Mouse (Mus musculus) testis, postnatal 10 days (tissue): ENCODE data around the gene Fbxw10.

Experiments
- DNase-seq: peaks from one replicate; pipeline ENCODE4 v3.0.0; 2021; ENCODE audit warnings: low spot score

Gene Fbxw10

GRCm38 (mm10) chr11:62844562-62844961 lies 2.3 kb upstream of the Fbxw10 start:
- DNase-seq, result no peak

DNA sequence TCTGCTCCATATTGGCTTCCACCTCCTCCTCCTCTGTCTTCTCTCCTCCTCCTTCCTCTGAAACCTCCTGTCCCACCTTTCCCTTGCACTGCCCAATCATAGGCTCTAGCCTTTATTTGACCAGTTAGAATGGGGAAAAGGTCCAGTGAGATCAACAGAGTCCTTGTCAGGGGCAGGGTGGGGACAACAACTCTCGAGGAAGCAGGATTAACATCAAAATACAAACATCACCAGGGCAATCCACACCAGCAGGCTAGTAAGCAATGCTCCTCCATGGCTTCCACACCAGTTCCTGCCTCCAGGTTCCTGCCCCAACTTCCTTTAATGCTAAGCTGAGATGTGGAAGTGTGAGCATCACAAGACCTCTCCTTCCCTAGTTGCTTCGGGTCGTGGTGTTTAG lies 1.1 kb upstream of the Fbxw10 start:
- no peak for DNase-seq

- DNase-seq, result no peak
Observed at GRCm38 (mm10) chr11:62847655-62848191, 854 bp downstream of the Fbxw10 start.

DNA sequence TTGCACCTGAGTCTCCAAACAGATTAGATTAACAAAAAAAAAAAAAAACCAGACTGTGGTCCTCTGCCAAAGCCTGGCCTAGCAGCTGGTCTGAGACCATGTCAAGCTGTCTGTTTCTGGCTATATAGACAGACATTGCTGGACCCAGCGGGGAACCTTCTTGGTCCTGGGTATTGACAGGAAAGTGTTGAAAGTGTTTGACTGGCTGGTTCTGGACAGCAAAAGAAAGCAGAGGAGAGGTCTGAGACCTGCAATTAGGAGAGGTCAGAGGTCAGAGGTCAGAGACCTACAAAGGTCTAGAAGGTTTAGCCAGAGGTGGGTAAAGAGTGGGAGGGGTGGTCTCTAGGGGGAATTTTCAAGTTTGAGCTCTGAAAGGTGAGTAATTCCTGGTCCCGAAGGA lies 1.4 kb downstream of the Fbxw10 start:
- DNase-seq, result no peak

- no peak for DNase-seq
Observed at GRCm38 (mm10) chr11:62851199-62851598, 4.3 kb downstream of the Fbxw10 start.

GRCm38 (mm10) chr11:62853334-62853733 lies 6.5 kb downstream of the Fbxw10 start:
- DNase-seq, result no peak

- DNase-seq, result no peak
Observed at GRCm38 (mm10) chr11:62865562-62865961, 18.7 kb downstream of the Fbxw10 start.

DNA sequence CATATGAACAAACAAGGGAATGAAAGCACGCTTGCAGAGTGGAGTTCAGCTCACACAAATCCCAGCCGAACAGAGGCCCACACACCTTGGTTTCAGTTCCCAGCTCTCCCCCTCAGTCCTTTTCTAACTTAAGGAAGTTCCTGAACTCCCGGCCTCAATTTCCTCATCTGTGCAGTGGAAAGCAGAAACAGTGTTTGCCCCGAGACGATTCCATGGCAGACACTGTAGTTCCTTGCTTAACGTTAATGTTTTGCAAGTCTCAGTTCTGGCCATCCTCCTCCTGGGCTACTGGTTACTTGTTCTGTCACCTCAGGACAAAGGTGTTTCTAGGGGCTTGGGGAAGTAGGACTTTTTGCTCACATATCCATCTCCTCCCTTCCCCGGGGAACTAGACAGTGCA lies 19.8 kb downstream of the Fbxw10 start:
- no peak for DNase-seq

DNA sequence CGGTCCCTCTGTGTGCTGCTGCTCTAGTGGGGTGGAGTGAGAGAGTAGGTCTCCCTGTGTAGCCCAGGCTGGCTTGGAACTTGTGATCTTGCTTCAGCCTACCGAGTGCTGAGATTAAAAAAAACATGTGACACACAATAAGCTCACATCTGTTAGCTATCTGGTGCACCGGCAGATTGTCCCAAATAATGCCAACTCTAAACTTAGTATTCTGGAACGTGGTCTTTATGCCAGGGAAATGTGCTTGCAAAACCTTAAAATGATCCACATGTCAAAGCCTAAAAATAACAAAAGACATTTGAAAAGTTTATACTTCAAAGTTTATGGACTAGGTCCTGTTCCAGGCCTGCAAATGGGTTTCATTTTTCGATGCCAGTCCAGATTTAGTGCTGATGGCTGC lies 22.3 kb downstream of the Fbxw10 start:
- no peak for DNase-seq

DNA sequence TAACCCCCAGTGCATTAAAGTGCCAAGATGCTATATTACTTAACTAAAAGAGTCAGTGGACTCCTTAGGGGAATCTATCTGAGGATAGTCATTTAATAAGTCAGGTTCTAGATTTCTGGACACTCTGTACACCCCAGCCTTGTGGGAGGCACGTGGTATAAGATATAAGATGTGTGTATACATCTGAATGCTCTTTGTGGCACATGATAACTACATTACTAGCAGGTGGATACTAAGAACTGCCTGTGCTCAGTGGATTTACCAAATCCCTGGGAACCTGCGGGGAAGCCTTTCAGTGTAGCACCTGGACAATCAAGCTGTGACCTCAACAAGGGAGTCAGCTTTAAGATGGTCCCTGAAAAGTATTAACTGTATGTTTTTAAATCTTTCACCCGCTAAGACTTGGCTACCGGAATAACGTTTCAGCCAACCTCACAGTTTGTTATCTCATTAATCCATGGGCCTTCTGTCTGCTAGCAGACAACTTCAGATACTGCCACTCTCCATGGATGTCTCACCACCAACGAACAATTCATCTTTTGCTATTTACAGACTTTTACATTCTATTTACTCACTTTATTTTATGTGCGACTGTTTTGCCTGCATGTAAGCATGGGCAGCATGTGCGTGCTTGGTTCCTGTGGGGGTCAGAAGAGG lies 23.0 kb downstream of the Fbxw10 start:
- DNase-seq, result no peak

DNA sequence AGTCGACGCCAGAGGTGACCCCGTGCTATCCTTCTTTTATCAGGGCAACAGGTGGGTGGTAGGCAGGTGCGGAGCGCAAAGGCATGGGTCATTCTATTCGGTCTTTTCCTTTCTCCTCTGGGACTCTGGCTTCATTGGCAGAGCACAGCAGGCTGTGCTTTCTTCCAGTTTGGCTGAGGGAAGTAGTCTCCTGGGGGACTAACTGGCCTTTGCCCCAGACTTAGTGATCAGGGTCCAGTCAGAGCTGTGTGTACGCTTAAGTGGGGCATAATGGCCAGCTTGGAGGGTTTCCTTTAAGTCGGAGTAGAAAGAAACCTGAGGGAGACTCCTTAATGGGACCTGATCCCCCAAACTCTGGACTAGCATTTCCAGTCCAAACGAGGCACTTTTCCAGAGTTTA lies 26.6 kb downstream of the Fbxw10 start:
- DNase-seq, result no peak

DNA sequence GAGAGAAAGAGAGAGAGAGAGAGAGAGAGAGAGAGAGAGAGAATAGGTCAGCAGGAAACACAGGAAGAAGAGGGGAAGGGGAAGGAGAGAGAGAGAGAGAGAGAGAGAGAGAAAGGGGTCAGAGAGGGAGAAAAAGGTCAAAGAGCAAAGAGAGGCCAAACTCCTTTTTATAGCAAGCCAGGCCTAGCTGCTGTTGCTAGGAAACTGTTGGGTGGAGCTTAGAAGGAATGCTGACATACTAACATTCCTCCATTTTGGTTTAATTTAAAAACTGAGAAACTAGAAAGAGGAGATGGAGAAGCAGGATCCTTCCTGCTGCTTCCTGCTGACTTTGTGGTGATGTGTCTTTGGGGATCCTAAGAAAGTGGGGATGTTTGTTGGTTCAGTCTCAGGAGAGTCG lies 28.8 kb downstream of the Fbxw10 start:
- DNase-seq, result no peak

DNA sequence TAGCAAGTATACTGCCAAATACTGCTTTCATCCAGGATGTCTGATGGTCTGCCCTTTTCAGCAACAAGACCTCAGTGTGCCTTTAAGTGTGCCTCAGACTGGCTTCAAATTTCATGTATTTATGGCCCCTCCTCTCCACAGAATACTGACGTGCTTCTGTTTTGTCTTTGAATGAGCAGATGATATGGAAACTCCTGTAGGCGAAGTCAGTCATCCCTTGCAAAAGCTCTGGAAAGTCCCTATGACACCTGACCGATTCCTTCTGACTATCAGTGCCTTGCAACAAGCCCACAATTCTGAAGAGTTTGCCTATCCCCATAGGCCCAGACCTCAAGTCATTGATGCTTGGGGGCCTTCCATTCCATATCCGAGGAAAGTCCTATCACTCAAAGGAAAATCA lies 29.6 kb downstream of the Fbxw10 start:
- DNase-seq, result no peak

- DNase-seq, result no peak
Observed at GRCm38 (mm10) chr11:62877391-62877790, 30.5 kb downstream of the Fbxw10 start.

DNA sequence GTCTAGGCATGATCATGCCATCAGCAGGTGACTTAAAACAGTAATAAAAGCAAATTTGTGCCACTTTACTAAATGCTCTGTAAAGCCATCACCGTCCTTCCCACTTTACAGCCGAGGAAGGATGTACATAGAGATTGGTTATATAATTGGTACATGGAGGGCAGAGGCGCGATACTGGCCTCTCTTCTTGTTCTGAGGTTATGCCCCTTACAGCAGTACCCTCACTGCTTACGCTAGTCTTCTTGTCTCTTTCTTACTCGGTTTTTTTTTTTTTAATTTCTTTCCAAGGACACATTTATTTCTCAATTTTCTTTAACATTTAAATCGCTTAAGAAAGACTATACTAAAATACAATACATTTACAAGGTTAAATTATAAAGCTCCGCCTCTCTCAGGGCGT lies 31.9 kb downstream of the Fbxw10 start:
- DNase-seq, result no peak

GRCm38 (mm10) chr11:62879220-62880048 lies 32.6 kb downstream of the Fbxw10 start, which contains the start of gene Tvp23b:
Tvp23b (plus strand) TSS chr11:62879455.
- DNase-seq, result peak; percentile 100

DNA sequence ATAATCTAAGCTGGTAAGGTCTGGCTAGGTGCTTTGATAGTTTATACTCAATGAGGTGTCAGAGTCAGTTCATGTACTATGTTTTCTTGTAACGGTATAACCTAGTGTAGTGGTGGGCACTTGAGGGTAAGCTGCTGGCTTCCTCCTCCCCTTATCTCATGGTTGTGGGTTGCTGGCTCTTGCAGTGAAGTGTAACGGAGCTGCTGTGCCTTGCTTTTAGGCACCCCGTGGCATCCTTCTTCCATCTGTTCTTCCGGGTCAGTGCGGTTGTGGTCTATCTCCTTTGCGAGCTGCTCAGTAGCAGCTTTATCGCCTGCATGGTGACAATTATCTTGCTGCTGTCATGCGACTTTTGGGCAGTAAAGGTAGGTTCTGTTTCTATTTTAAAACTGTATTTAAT lies 36.5 kb downstream of the Fbxw10 start:
- no peak for DNase-seq

GRCm38 (mm10) chr11:62885323-62885722 lies 38.5 kb downstream of the Fbxw10 start:
- DNase-seq, result no peak

DNA sequence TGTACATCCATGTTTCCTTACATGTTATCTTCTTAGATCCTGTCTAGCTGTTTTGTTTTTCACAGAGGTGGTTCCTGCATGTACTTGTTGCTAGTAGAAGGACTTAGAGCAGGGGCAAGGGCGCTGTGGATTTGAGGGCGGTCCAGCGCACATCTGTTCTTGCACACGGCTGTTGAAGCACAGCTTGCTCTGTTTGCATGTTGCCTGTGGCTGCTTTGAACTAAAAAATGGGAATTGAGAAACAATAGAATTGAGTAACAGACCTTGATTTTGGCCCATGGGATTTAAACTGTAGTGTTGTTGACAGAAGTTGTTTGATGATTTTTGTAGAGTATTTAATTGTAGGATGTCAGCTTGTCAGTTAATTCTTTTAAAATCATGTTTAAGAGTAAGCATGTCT lies 43.9 kb downstream of the Fbxw10 start:
- DNase-seq, result no peak

DNA sequence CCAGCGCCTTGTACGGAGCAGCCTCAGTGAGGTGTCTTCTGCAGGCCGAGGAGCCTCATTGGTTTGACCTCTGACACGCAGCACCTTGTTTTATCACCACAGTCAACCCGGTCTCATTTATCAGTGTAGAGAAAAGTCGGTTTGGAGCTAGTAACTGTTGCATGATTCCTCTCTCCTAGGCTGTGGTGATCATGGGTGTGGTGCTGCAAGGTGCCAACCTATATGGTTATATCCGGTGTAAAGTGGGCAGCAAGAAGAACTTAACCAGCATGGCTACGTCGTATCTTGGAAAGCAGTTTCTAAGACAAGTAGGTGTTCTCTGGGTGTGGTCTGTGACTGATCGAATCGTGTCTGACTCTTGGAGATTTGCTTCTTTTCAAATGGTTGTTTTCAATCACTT lies 44.9 kb downstream of the Fbxw10 start:
- DNase-seq, result no peak

DNA sequence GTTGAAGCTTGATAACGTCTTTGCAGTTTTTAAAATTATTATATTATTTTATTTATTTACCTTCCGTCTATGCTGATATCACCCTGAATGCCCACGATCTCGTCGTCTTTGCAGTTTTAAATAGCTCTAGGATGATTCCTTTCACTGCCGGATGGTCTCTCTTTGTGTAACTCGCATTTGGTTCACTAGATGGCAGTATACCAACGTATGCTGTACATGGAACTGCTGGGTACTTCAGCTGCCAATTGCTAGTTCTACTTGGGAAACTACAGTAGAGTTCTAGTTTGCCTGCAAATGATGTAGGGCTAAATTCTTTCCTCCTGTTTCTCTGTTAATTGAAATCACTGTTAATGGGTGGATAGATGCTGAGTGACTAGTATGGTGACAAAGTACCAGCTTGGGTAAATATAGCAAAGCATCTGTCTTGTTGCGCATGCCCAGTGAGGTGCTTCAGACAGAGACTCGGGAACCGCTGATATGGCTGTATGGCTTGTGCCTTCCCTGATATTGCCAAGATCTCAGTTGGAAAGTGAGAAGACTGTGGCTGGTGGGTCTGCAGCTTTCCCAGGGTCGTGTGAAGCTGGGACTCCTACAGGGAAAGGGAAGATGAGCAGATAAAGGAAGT lies 54.9 kb downstream of the Fbxw10 start:
- peak; percentile 62 for DNase-seq

DNA sequence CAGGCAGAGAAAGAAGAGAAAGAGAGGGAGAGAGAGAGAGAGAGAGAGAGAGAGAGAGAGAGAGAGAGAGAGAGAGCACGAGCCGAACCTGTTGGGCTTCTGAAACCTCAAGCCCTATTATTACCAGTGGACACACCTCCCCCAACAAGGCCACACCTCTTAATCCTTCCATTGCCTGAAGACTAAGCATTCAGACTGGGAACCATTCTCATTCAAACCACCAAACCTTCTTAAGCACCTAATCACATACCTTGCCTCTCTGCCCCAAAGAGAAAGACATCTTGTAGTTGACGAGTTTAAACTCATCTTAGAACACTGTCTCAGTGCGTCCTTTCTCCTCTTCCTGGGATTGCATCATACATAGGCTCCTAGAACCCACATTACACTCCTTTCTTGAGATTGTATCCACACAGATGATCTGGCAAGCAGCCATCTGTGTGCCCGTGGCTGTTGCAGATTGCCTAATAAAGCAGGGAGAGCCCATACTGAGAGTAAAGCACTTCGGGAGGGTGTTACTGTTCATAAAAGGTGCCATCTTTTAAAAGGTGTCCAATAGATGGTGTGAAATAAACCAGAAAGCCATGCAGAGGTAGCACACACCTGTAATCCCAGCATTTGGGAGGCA lies 57.1 kb downstream of the Fbxw10 start:
- no peak for DNase-seq
